Mouse (Mus musculus) ES-E14 (cell line): ENCODE results near the gene Ube3b.

ENCODE experiments used
- CHD2 ChIP-seq: IDR thresholded peaks from 2 replicates; pipeline ENCODE4 v1.6.1; 2014; ENCODE audit warnings: mild to moderate bottlenecking, low read depth, low read length, inconsistent platforms
- HCFC1 ChIP-seq: IDR thresholded peaks from 2 replicates; pipeline ENCODE4 v1.6.1; 2012; ENCODE audit warnings: low read length, inconsistent platforms, borderline replicate concordance; ENCODE audit not compliant: insufficient read depth

GRCm38 (mm10) chr5:114378936-114379335 lies 1.5 kb upstream of the Ube3b start:
- no peak for TF ChIP-seq CHD2
- no peak for TF ChIP-seq HCFC1
